Mouse (Mus musculus) hindbrain, embryonic 10.5 days (tissue): ENCODE data around the gene Phldb1. TPM values are rescaled to one million over a fixed set of nuclear protein-coding genes. Genes with fewer than 3 reads are reported as not detected.

ENCODE experiments used
- DNase-seq: peaks from one replicate; pipeline ENCODE4 v3.0.0-alpha.2; 2017; ENCODE audit warnings: low spot score
- H3K27ac ChIP-seq: fragments of 300-500 bp; sonication (generic); 2 replicates; pipeline ENCODE4 v1.5.1; 2016; ENCODE audit warnings: mild to moderate bottlenecking, moderate library complexity
- H3K27me3 ChIP-seq: fragments of 300-500 bp; sonication (generic); 2 replicates; pipeline ENCODE4 v1.6.1; 2016; ENCODE audit warnings: mild to moderate bottlenecking; ENCODE audit not compliant: poor library complexity, insufficient read depth, severe bottlenecking
- H3K36me3 ChIP-seq: fragments of 300-500 bp; sonication (generic); 2 replicates; pipeline ENCODE4 v1.6.1; 2016; ENCODE audit warnings: mild to moderate bottlenecking, moderate library complexity
- H3K4me1 ChIP-seq: fragments of 300-500 bp; sonication (generic); replicated peaks from 2 replicates; pipeline ENCODE4 v1.6.1; 2016; ENCODE audit warnings: mild to moderate bottlenecking
- H3K4me3 ChIP-seq: fragments of 300-500 bp; sonication (generic); 2 replicates; pipeline ENCODE4 v1.5.1; 2016; ENCODE audit warnings: mild to moderate bottlenecking, moderate library complexity
- H3K9me3 ChIP-seq: fragments of 300-500 bp; sonication (generic); 2 replicates; pipeline ENCODE4 v1.6.1; 2016; ENCODE audit warnings: mild to moderate bottlenecking, moderate library complexity
- WGBS: fragments of 180-500 bp; shearing (Covaris S2); methylation state at CpG from one replicate; pipeline ENCODE4 v1.1.7; 2016; 5-methylcytosine and 5-hydroxymethylcytosine counted together
- polyA plus RNA-seq: library from polyadenylated mRNA; unstranded; fragments of >200 nt; fragmentation: Nextera tagmentation; extraction: Ambion mirVana; gene quantifications from 2 replicates; pipeline ENCODE4 v1.2.1, GENCODE M21; 2016

The Phldb1 gene
- polyA plus RNA-seq, 1 experiment from 2014 or later, result 49.5 TPM

GRCm38 (mm10) chr9:44737240-44737949 is 2.4 kb upstream of the Phldb1 start:
- Histone ChIP-seq H3K4me3 (no peak overlapping the region), H3K36me3 (peaks cover 19% of the 10 kb centered on the region), H3K4me1 (peaks cover 48% of the 10 kb centered on the region), H3K9me3 (no peaks in the 10 kb centered on the region), H3K27ac (peak overlapping the region; percentile 18; the same call in 1 of the 2 replicates), H3K27me3 (peaks cover 26% of the 10 kb centered on the region)
- 41% methylated on average over 8 of the region's 8 CpGs for WGBS
- no peak for DNase-seq

- no peak overlapping the region for H3K27ac ChIP-seq
- no peak overlapping the region for H3K4me3 ChIP-seq
- H3K9me3 ChIP-seq, result no peaks in the 10 kb centered on the region
- peaks cover 8% of the 10 kb centered on the region for H3K36me3 ChIP-seq
- H3K4me1 ChIP-seq, result peaks cover 52% of the 10 kb centered on the region
- WGBS, result 62% methylated on average over 2 of the region's 2 CpGs
- peaks cover 31% of the 10 kb centered on the region for H3K27me3 ChIP-seq
- DNase-seq, result no peak
Measured at GRCm38 (mm10) chr9:44736301-44736700, 1.3 kb upstream of the Phldb1 start.

DNA sequence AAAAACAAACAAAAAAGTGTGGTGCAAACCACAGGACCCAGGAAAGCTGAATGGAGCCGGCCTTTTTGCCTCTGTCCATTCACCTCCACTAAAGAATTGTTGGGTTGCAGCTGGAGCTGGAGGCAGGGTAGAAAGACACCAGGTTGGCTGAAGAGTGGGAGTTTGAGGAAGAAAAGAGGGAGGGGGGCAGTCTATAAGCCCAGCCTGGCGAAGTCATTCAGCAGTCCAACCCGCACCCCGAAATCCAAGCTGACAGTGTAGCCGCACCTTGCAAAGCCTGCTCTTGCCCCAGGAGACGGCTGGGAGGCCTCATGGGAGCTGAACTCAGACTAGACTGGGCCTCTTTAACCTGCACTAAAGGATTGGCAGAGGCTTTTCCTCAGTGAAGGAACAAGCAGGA is 888 bp upstream of the Phldb1 start:
- peaks cover 52% of the 10 kb centered on the region for H3K4me1 ChIP-seq
- H3K4me3 ChIP-seq, result 0 out of 2 replicates have a peak overlapping the region, but pooled peaks have one; percentile 74
- H3K36me3 ChIP-seq, result peaks cover 4% of the 10 kb centered on the region; the same call in 1 of the 2 replicates
- peaks cover 31% of the 10 kb centered on the region for H3K27me3 ChIP-seq
- H3K27ac ChIP-seq, result no peak overlapping the region
- no peak for DNase-seq
- 73% methylated on average over 6 of the region's 6 CpGs for WGBS
- H3K9me3 ChIP-seq, result no peaks in the 10 kb centered on the region

DNA sequence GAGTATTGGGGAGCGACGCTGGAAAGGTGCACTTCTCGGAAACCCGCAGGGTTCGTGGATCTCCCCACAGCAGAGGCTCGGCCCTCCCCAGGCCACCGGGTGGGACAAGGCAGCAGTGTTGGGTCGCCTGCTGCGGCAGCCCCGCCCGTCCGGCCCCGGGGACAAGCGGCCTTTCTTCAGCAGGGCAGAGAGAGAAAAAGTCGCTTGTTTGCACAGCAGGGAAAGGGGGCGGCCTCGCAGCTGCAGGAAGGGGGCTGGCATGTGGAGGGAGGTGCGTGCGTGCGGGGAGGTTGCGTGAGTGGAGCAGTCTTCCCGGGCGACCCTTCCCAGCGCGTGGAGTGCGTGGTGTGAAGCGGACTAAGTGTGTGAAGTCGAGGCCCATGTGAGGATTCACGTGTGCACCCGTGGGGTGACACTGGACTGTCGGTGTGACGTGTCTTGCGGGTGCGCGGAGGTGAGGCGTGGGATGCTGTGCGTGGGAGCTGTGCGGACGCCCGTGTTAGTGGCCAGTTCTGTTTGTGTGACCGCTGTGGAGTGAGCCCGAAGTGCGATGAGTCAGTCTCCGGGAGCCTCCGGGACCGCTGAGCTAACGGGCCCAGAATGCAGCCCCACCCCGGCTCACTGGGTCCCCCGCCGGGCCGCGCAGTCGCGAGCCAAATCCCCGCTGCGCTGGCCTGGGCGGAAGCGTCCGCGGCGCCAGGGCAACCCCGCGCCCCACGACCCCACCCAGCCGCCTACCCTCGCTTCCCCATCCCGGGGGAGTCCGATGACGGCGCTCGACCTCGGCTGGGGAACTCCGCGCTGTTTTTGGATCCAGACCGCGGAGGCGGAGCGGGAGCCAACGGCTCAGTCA is 1.1 kb downstream of the Phldb1 start:
- Histone ChIP-seq H3K27me3 (peaks cover 31% of the 10 kb centered on the region), H3K4me1 (peaks cover 53% of the 10 kb centered on the region), H3K4me3 (peak overlapping the region; percentile 74), H3K27ac (peak overlapping the region; percentile 89), H3K36me3 (no peaks in the 10 kb centered on the region), H3K9me3 (no peaks in the 10 kb centered on the region)
- DNase-seq, result no peak
- under 1% methylated on average over 79 of the region's 79 CpGs for WGBS

DNA sequence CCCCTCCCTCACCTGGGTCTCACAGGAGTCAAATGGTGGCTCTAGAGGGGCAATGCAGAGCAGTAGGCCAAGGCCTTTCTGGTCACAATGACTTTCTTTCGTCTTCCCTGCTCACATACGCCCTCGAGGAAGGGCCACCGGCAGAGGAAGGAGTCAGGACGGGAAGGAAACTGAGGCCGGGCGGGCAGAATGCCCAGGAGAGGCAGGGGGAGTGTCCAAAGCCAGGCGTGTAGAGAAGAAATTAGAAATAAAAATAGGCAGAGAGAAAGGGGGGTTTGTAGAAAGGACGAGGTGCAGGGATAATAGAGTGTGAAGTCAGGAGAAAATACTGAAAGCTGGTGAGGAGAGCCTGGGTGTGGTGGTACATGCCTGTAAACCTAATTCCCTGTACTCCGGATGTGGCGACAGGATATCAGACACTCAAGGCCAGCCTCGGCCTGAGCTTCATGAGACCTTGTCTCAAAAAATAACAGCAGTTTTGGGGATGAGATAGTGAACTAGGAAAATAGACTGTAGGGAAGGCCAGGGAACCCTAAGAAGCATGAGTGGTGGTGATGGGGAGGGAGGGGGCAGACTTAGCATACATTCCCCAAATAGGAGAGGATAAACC is 2.0 kb downstream of the Phldb1 start:
- DNase-seq, result no peak
- WGBS, result 48% methylated on average over 12 of the region's 12 CpGs
- Histone ChIP-seq H3K27me3 (peaks cover 31% of the 10 kb centered on the region), H3K27ac (peak overlapping the region; percentile 89), H3K4me3 (peak overlapping the region; percentile 74), H3K9me3 (no peaks in the 10 kb centered on the region), H3K36me3 (no peaks in the 10 kb centered on the region), H3K4me1 (peaks cover 61% of the 10 kb centered on the region)

DNA sequence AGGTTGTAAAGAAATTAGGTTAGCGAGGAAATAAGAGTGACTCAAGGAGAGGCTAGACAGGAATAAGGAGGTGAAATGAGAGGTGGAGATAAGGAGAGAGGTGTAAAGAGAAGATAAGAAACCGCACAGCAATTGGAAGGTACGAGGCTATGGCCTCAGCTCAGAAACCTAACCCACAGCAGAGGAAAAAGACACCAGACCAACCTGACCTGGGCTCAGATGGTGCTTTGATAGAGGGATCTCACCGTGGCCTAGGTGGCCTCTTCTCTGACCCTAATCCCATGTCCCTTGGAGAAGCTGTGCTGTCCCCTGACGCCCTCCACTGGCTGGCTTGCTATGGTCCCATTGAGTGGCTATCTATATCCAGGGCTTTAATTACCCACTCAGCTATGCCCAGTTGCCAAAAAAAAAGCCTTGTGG is 2.9 kb downstream of the Phldb1 start:
- 75% methylated on average over 5 of the region's 5 CpGs for WGBS
- no peak overlapping the region for H3K4me3 ChIP-seq
- peaks cover 63% of the 10 kb centered on the region for H3K4me1 ChIP-seq
- H3K36me3 ChIP-seq, result no peaks in the 10 kb centered on the region
- H3K27ac ChIP-seq, result no peak overlapping the region
- DNase-seq, result no peak
- H3K27me3 ChIP-seq, result peaks cover 31% of the 10 kb centered on the region
- H3K9me3 ChIP-seq, result no peaks in the 10 kb centered on the region

DNA sequence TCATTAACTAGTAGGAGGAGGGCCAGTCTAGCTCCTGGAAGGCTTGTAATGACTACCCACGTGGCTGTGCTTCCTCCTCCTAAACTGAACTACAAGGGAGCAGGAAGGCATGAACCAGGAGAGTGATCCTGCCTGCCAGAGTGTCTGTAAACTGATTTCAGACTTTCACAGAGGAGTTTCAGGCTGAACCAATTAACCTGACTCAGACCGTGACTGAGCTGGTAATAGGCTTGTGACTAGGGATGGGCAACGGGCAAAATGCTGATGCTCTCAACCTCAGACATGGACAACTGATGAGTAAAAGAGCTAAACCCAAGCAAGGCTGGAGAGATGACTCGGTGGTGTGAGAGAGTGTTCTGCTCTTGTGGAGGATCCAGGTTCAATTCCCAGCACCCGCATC is 7.6 kb downstream of the Phldb1 start:
- WGBS, result 63% methylated on average over 5 of the region's 5 CpGs
- H3K27ac ChIP-seq, result peak overlapping the region; percentile 73
- H3K27me3 ChIP-seq, result peaks cover 6% of the 10 kb centered on the region
- DNase-seq, result no peak
- peaks cover 69% of the 10 kb centered on the region for H3K4me1 ChIP-seq
- no peaks in the 10 kb centered on the region for H3K36me3 ChIP-seq
- no peak overlapping the region for H3K4me3 ChIP-seq
- H3K9me3 ChIP-seq, result no peaks in the 10 kb centered on the region

DNA sequence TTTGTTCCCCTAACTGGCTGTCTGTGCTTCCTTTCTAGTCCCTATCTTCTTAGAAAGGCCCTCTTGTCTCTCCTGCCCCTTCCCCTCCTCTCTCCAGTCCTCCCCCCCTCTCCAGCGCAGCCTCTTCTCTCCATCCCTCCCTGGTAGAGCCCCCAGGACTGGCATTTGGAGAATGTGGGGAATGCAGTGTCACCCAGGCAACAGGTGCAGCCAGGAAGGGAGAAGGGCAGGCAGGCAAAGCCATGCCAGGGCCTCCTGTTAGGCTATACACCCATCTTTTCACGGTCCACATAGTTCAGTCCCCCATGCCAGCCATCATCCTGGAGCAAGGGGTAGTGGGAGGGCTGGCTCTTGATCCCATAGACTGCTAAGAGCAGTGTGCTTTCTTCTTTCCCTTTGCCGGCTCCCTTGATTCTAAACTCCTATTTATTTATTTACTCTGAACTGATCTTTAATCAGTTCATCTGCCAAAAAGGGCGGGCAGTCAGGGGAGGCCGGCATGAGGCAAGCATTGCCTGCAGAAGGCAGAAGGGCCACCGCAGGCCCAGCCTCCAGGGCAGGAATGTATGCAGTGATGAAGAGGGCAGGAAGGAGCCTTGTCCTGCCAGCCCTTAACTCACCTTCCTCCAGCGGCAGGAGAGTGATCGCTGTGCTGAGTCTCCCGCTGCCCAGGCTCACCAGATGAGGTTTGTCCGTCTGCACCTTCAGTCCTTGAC is 8.4 kb downstream of the Phldb1 start:
- 0 out of 2 replicates have a peak overlapping the region, but pooled peaks have one; percentile 7 for H3K4me3 ChIP-seq

DNA sequence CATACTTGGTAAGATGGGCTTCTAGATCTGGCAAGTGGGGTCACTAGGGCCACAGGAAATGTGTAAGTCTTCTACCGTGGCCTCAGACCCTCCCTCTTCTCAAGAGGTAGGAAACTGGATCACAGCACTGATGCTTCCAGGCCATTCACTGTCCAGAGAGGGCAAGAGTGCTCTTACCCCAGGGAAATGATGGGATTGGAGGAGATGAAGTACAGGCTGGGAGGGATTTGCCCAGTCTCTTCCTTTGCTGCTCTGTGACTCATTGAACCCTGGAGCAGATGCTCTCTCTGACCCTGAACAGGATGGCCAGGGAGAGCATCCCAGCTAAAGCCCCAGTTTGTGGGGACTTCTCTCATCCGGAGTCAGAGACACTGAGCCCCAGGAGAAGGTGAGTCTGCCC is 10.3 kb downstream of the Phldb1 start:
- Histone ChIP-seq H3K36me3 (no peaks in the 10 kb centered on the region), H3K9me3 (no peaks in the 10 kb centered on the region), H3K4me1 (peaks cover 92% of the 10 kb centered on the region), H3K27me3 (no peaks in the 10 kb centered on the region), H3K27ac (peak overlapping the region; percentile 73), H3K4me3 (no peak overlapping the region)
- WGBS, result 40% methylated on average over 2 of the region's 2 CpGs
- no peak for DNase-seq

More for the DNA sequence above, 8.4 kb downstream of the Phldb1 start:
- WGBS, result 44% methylated on average over 10 of the region's 10 CpGs
- no peaks in the 10 kb centered on the region for H3K9me3 ChIP-seq
- no peaks in the 10 kb centered on the region for H3K36me3 ChIP-seq
- peaks cover 74% of the 10 kb centered on the region for H3K4me1 ChIP-seq
- peak overlapping the region; percentile 73 for H3K27ac ChIP-seq
- DNase-seq, result no peak
- H3K27me3 ChIP-seq, result no peaks in the 10 kb centered on the region

- Histone ChIP-seq H3K36me3 (no peaks in the 10 kb centered on the region), H3K4me3 (no peak overlapping the region), H3K27me3 (no peaks in the 10 kb centered on the region), H3K27ac (peak overlapping the region; percentile 73), H3K9me3 (no peaks in the 10 kb centered on the region), H3K4me1 (peaks cover 96% of the 10 kb centered on the region)
- 31% methylated on average over 6 of the region's 6 CpGs for WGBS
- no peak for DNase-seq
Measured at GRCm38 (mm10) chr9:44724223-44724622, 10.8 kb downstream of the Phldb1 start.

- Histone ChIP-seq H3K9me3 (no peaks in the 10 kb centered on the region), H3K36me3 (no peaks in the 10 kb centered on the region), H3K4me3 (peak overlapping the region; percentile 5; the same call in 1 of the 2 replicates), H3K4me1 (peaks cover 94% of the 10 kb centered on the region), H3K27me3 (no peaks in the 10 kb centered on the region), H3K27ac (peak overlapping the region; percentile 73)
- WGBS, result 74% methylated on average over 11 of the region's 11 CpGs
- no peak for DNase-seq
Measured at GRCm38 (mm10) chr9:44723521-44724041, 11.4 kb downstream of the Phldb1 start.

DNA sequence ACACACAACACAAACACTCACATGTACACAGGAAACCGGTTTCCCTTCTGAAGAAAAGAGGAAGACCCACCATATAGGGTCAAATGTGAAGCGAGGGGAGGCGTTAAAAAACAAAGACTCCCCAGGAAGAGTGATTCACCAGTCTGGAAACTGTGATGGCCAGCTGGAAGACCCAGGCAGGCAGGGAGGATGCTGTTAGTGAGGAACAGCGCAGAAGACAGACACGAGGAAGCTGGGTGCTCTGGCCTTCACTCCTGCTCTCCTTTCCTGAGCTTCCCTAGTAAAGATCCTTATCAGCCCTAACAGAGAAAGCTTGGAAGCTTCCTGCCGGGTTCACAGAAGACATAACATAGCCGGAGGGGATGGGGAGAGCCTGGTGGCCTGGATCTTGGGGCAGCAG is 12.0 kb downstream of the Phldb1 start:
- no peak for DNase-seq
- H3K4me3 ChIP-seq, result peak overlapping the region; percentile 5; the same call in 1 of the 2 replicates
- H3K36me3 ChIP-seq, result peaks cover 4% of the 10 kb centered on the region
- 36% methylated on average over 7 of the region's 7 CpGs for WGBS
- H3K4me1 ChIP-seq, result peaks cover 90% of the 10 kb centered on the region
- H3K27me3 ChIP-seq, result no peaks in the 10 kb centered on the region
- H3K27ac ChIP-seq, result peak overlapping the region; percentile 73
- H3K9me3 ChIP-seq, result no peaks in the 10 kb centered on the region
